Mouse (Mus musculus): ENCODE measurements around the gene Rimkla.
A peak's percentile ranks its signal among the peaks of the same experiment; 100 is the strongest.

The Rimkla gene

GRCm38 (mm10) chr4:119467720-119468380, 24.6 kb downstream of the Rimkla start:
- DNase-seq (ENCODE audit: low spot score in 2 of 2): no peak

- DNase-seq (ENCODE audit: low spot score in 2 of 2): no peak
These were observed 26.6 kb downstream of the Rimkla start for GRCm38 (mm10) chr4:119465841-119466240.

GRCm38 (mm10) chr4:119463756-119464419, 28.5 kb downstream of the Rimkla start:
- DNase-seq (ENCODE audit: low spot score in 2 of 2): no peak

- DNase-seq (ENCODE audit: low spot score in 2 of 2): peak; percentile 53 to 55
These were observed 29.3 kb downstream of the Rimkla start for GRCm38 (mm10) chr4:119462858-119463755.

GRCm38 (mm10) chr4:119462457-119462856, 30.0 kb downstream of the Rimkla start:
- DNase-seq (ENCODE audit: low spot score in 2 of 2): no peak

GRCm38 (mm10) chr4:119460728-119461141, 31.7 kb downstream of the Rimkla start:
- DNase-seq (ENCODE audit: low spot score in 2 of 2): peak; percentile 72 to 83

- DNase-seq (ENCODE audit: low spot score in 2 of 2): peak in 1 of 2 experiments; percentile 44
These were observed 32.1 kb downstream of the Rimkla start for GRCm38 (mm10) chr4:119460296-119460695.

GRCm38 (mm10) chr4:119453533-119453932, 38.9 kb downstream of the Rimkla start:
- DNase-seq (ENCODE audit: low spot score in 2 of 2): no peak

- no peak for DNase-seq (ENCODE audit: low spot score in 2 of 2)
These were observed 39.3 kb downstream of the Rimkla start for GRCm38 (mm10) chr4:119453128-119453527.

GRCm38 (mm10) chr4:119450436-119450835, 42.0 kb downstream of the Rimkla start:
- DNase-seq (ENCODE audit: low spot score in 2 of 2): no peak

- no peak for DNase-seq (ENCODE audit: low spot score in 2 of 2)
These were observed 44.6 kb downstream of the Rimkla start for GRCm38 (mm10) chr4:119447786-119448185.

- DNase-seq (ENCODE audit: low spot score in 2 of 2): no peak
These were observed 45.2 kb downstream of the Rimkla start for GRCm38 (mm10) chr4:119447261-119447660.

GRCm38 (mm10) chr4:119442539-119442938, 49.9 kb downstream of the Rimkla start:
- DNase-seq (ENCODE audit: low spot score in 2 of 2): no peak

GRCm38 (mm10) chr4:119441836-119442235, 50.6 kb downstream of the Rimkla start:
- no peak for DNase-seq (ENCODE audit: low spot score in 2 of 2)

- DNase-seq (ENCODE audit: low spot score in 2 of 2): no peak
These were observed 54.5 kb downstream of the Rimkla start for GRCm38 (mm10) chr4:119437936-119438335.

GRCm38 (mm10) chr4:119430678-119431077, 61.8 kb downstream of the Rimkla start:
- DNase-seq (ENCODE audit: low spot score in 2 of 2): no peak

GRCm38 (mm10) chr4:119427680-119428079, 64.7 kb downstream of the Rimkla start:
- no peak for DNase-seq (ENCODE audit: low spot score in 2 of 2)

- DNase-seq (ENCODE audit: low spot score in 2 of 2): no peak
These were observed 66.8 kb downstream of the Rimkla start for GRCm38 (mm10) chr4:119425601-119426000.

- DNase-seq (ENCODE audit: low spot score in 2 of 2): no peak
These were observed 67.4 kb downstream of the Rimkla start for GRCm38 (mm10) chr4:119425077-119425476.

- peak; percentile 77 to 82 for DNase-seq (ENCODE audit: low spot score in 2 of 2)
These were observed 70.0 kb downstream of the Rimkla start, which contains the start of the genes Ppcs and Zmynd12 for GRCm38 (mm10) chr4:119422294-119422964. Gene Ppcs (minus strand): TSS chr4:119422420. Gene Zmynd12 (plus strand): TSS chr4:119422814.

GRCm38 (mm10) chr4:119421921-119422293, 70.5 kb downstream of the Rimkla start:
- DNase-seq (ENCODE audit: low spot score in 2 of 2): no peak

- no peak for DNase-seq (ENCODE audit: low spot score in 2 of 2)
These were observed 71.2 kb downstream of the Rimkla start for GRCm38 (mm10) chr4:119421191-119421590.
